Mouse (Mus musculus) ZHBTc4 (cell line): Measurements from ENCODE around the gene Foxk2.

ENCODE experiments used
- DNase-seq: peaks from one replicate; pipeline ENCODE4 v3.0.0-alpha.2; 2011; ENCODE audit warnings: low read depth, low spot score

Gene Foxk2

DNA sequence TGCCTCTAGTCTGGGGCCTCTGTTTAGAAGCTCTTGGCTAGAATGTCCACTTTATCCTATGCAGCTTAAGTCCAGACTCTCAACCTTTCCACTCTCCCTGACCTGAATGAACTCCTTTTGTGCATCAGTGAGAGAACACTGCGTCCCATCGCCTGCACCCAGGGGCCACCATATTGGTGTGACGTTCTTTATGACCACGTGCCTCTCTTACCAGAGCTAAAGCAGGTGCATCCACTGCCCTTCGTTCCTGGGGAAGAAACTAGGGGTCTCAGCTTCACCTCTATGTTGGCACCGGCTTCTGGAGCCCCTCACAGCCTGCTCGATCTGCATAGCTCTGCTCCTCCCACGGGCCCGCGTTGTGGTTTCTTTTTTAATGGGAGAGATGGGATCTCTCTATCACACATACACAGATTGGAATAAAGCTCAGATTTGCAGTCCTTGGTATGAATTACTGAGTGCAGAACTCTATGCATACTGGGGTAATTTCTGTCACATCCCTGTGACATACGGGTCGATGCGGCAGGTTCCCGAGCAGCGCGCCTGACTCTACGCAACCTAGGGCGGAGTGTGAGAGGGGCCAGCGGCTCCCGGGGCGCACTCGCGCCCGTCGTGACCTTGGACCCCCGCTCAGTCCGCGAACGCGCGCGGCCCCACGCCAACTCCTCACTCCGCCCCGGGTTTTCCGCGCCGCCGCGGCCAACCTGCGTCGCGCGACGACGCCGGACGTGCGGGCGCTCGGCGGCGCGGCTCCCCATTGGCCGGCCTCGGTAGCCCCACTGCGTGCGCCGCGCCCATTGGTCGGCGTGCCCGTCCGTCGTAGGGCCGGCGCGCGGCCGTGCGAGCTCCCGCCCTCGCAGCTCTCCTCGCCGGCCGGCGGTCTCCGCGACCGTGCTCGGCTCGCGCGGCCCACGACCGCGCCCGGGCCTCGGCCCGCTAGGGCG lies at the start of gene Foxk2:
Gene Foxk2 (plus strand): TSS at position 831 of the 941 bp plus-strand sequence.
- peak; percentile 94 for DNase-seq

DNA sequence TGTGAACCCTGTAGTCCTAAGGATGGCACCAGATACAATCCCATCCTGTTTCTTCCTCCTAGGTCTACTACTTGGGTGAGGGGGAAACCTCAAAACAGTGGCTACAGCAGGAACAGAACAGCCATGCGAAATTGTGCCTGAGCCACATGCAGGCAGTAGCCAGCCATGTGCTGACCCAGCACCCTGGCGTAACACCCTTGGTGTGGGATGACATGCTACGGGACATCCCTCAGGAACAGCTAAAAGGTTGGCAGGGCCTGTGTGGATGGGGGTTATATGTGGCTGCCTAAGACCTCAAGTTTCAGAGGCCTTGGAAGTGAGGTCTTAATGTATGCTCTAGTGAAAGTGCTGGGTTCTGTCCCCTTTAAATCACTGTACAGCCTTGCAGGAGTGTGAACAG lies 43.0 kb upstream of the Foxk2 start:
- DNase-seq, result no peak

DNA sequence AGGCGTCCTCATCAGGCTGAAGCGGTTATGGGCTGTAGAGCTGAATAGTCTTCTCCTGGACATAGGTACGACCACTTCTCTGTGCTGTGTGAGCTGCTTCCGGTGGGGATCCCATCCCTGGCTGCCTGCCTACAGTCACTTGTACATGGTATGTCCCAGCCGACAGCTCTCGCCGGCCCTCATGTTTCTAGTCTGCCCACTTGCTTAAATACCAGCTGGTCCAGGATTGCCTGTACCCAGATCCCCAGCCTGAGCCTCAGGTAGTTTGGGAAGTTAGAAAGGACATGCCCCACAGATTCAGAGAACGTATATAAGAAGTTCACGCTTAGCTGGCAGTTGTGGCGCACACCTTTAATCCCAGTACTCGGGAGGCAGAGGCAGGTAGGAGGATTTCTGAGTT lies 40.0 kb upstream of the Foxk2 start:
- DNase-seq, result no peak

DNA sequence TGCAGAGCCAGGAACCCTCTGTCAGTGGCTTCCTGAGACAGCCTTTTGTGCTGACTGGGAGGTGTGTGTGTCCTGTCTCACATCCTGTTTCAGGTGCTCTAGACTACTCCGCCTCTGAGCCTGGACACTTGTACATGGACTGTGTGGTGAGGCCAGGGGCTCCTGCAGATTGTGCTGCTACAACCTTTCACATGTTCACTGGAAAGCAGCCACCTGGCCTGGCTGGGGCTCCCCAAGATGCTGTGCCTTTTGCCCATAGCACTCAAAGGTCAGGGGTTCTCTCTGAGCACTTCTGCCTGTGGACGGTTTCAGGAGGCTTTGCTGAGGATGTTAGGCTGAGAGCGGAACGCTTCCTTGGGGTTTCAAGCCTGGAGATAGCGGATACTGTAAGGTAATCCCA lies 39.0 kb upstream of the Foxk2 start:
- no peak for DNase-seq

DNA sequence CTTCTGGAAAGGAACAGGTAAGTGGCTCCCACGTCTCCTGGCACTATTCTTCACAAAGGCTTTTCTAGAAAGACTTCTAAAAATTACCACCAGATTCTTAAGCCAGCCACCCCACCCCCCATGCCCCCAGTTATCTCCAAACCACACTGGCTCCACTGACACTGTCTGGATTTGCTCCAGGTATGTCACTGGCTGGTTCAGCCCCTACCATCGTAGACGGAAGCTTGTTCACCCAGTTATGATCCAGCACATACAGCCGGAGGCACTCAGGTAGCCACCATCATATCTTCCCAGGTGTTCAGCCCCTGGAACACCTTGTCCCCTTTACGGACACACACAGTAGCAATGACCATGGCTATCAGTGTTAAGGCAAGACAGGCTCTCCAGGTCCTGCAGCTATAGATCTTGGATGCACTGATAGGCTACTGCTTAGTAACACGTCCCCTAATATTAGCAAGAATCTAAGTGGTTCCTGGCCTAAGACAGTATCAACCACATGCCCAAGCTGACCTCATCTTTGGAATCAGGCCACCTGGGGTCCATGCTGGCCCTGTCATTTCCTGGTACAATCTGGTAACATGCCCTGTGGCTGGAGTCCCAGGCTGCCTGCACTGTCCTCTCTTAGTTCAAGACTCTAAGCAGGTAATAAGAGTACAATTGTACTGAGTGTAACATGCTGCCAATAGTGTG lies 38.3 kb upstream of the Foxk2 start:
- no peak for DNase-seq

DNA sequence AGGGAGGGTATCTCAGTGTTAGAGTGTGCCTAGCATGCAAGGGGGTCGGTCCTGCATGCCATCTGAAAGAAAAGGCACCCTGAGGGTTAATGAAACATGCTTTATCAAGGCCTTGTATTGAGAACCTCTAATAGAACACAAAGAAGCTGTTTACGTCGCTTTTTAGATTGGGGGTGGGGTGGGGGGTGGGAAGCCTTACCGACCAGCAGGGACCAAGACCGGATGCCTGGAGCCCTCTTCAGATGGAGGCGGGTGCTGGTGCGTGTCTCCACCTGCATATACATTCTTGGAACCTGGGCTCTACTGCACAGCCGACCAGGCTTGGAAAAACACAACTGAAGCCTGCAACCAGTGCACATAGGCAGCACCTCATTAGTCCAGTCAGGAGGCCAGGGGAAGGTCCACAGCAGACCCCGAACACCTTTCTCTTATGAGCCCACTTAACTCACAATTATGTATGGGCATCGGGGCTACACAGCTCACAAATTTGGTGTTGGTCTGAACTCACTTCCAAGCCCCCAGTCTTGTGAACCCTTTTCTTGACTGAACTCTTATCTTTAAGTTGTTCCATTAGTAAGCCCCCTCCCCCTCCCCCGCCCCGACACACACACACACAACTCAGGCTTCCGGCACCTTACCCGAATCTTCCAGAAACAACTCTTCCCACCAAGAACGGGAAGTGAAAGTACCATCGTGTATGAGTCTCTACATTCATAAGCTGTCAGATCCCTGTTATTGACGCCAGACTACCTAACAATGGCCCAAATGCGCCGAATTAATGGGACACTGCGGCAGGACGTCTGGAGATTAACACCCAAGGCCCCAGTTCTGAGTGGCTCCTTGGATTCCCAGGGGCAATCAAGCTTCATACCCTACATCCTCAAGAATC lies 31.4 kb upstream of the Foxk2 start:
- no peak for DNase-seq

DNA sequence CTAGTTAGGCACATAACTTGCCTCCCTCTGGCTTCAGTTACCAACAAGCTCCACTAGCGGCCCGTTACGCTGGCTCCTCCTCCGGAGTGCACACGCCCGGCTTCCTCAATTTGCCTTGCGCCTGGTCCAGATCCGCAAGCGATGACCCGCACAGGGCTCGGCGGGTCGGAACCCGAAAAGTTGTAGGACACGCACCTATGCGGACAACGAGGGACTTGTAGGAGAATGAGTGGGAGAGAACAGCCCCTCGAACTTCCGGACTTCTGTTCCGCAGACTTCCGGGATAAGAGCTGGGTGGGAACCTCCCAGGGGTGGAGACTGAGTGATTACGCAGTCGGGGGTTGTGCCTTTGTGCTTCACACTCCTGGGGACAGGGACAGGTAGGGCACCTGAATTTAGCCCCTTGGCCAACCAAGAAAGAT lies 30.8 kb upstream of the Foxk2 start, which contains the start of gene Cybc1:
Gene Cybc1 (minus strand): TSS at position 305 of the 422 bp plus-strand sequence.
- DNase-seq, result peak; percentile 90

DNA sequence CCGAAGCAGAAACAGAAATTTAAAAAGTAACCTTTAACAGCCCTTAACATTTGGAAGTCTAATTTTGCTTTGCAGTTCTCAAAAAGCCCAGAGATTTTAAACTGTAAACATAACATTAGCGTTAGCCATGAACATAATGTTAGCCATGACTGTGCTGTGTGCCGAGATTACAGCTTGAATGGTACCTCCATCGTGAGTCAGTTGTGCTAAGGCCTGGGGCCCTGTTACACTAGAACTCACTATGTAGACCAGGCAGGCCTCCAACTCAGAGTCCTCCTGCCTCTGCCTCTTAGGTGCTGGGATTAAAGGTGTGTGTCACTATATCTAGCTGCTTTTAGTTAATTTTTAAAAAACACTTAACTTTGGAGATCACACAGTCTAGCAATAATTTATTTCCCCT lies 28.6 kb upstream of the Foxk2 start:
- no peak for DNase-seq

DNA sequence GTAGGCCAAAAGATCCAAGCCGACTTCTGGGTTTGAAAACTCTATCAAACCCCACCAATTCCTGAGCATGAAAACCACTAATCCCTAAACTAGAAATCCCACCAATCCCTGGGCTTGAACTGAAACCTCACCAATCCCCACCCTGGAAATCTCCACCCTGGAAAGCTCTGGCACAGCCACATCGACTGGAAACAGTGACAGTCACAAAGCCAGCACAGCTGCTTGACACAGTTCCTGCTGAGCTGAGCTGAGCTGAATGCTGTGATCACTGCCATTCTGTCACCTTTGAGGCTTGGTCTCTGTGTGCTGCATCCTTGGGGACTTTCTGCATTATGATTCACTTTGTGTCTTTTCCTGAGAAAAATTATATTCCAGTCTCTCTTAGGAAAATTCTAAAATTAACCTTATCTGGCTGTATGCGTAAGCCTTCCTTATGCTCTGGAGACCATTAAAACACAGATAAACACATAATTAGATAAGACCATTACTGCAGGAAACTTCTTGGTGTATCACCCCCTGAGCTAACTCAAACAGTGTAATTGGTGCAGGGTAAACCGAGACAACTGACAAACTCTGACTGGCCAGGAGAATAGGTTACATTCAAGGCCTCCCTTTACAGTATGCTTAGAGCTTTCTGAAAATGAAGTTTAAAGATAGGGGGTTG lies 28.0 kb upstream of the Foxk2 start:
- DNase-seq, result no peak

DNA sequence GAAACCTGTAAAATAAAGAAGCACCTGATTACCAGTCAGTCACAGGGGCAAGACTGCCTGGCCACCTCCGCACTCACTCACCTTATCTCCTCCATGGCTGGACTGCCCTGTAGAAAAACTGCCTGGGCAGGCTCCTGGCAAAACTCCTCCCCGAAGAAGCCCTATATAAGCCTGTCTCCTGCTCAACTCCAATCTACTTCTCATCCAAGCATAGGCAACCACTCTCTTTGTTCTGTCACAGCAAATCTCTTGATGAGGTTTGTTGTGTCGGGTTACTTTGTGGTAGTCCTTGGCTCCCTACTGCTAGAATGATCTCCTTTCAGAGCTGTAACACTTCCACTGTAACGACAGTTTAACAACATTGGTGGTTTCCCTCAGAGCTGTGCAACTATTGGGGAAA lies 27.1 kb upstream of the Foxk2 start:
- DNase-seq, result no peak

DNA sequence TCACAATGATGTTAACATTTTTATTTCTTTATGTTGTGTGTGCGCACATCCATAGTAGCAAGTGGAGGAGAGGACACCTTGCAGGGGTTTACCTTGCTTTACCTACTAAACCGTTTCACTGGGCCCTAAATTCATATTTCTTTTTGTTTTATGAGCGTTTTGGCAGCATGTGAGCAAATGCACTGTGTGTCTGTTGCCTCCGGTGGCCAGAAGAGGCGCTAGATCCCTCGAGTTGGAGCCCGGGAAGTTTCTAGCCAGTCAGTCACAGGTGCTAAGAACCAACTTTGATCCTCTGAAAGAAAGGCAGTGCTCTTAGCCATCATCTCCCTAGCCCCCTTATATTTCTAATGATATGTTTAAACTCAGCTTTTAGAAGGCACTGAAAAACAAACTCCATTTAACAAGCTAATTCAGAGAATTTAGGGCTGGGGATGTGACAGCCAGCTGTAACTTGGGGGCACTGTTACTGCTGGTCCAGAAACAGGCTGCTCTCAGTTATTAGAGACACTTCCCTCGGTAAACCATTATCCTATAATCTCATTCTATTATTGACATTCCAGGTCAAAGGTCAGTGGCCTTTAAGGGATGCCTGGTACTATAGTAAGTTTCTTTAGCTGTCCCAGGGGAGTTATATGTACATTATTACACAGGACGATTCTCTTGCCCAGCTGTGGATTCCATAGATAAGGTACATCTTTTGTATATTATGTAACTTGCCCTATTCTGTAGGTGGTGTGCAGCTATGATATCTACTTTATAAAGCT lies 24.1 kb upstream of the Foxk2 start:
- peak; percentile 77 for DNase-seq

DNA sequence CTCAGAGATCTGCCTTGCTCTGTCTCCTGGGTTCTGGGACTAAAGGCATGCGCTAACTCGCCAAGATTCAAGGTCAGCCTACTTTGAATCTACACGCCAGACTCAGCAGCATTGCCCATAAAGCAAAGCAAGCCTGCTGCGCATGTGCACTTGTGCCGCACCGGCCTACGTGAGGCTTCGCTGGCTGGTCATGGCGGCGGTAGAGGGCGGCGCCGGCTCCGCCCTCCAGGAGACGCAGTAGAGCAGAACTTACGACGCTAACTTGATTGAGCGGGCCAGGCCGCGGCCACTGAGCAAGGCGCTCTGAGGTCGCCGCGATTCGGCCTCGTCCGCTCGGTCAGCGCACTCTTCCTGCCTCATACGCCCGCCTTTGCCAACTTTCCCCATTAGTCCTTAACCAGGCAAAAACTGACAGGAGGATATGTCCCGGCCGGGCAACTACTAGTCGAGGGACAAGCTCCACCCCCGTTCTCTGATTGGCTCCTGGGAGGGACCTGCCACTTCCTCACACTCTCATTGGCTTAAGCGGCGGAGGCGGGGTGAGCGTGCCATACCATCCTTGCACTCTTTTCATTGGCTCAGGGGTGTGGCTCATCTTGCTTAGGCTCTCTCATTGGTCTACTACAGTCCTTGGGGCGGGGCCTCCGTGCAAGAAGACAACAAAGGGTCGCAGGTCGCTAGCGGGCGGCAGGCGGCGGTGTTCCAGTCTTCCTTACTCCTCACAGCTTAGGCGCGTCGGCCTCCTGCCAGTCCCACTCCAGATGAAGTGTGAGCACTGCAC lies 23.0 kb upstream of the Foxk2 start, which contains the start of gene Narf:
Gene Narf (plus strand): TSS at position 690 of the 781 bp plus-strand sequence.
- peak; percentile 100 for DNase-seq

DNA sequence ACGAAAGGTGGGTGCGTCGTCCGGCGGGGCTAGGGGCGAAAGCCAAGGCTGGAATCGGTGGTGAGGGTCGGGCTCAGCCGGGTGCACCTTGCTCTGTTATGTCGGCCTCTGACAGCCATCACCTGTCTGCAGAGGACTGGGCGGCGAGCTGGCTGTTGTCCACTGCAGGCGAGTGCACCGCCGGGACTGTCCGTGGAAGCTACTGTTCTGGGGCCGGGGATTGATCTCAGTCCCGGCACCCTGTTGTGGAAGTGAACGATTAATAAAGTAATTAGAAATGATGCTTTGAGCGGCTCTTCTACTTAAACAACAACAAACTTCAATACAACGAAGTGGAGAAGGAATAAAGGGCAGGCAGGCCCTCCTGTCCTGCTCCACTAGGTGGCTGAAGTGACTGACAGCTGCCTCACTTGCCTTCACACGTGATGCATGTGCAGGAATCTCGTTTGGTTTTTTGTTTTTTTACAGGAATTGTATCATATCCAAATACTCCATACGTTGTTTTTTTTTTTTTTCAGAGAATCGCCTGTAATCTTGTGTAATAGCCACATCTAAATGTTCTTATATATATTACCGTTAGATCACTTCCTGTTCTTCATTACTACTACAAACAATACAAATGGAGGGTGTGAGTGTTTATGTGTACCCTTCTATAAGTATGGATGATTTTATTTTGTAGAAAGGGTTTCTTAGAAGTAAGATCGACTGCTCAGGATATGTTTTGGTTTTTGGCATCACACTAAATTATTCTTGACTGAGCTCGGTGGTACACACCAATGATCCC lies 22.3 kb upstream of the Foxk2 start:
- peak; percentile 52 for DNase-seq

DNA sequence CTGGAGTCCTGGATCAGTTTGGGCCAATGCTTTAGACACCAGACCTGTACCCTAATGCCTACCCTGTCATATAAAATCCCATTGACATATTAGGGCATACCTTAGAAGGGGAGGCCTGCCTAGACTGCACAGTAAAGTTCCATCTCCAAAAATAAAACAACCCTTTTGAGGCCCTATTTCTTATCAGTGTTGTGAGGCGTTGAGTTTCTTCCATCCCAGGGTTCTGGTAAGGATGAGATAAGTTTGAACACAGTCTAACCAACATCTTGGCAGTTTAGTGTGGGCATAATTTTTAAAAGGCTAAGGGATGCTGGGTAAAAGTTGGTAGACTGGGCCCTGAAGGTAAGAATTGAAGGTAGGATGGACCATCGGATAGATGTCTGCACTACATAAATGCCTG lies 20.1 kb upstream of the Foxk2 start:
- DNase-seq, result no peak

DNA sequence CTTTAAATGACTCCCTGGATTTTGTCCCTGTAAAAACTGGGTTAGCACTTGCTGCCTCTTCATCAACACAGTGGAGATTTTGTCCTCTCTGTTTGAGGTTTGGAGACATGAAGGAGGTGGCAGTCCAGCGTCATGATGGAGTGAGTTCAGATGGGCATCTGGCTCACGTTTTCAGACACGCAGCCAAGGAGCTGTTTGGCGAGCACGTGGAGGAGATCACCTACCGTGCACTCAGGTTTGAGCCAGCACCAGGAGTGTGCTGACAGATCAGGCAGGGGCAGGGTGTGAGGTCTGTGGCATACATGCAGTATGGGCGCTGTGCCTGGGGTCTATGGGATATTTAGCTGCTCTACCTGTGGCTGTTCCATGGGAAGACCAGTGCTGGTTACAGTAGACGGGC lies 9.6 kb upstream of the Foxk2 start:
- DNase-seq, result no peak

DNA sequence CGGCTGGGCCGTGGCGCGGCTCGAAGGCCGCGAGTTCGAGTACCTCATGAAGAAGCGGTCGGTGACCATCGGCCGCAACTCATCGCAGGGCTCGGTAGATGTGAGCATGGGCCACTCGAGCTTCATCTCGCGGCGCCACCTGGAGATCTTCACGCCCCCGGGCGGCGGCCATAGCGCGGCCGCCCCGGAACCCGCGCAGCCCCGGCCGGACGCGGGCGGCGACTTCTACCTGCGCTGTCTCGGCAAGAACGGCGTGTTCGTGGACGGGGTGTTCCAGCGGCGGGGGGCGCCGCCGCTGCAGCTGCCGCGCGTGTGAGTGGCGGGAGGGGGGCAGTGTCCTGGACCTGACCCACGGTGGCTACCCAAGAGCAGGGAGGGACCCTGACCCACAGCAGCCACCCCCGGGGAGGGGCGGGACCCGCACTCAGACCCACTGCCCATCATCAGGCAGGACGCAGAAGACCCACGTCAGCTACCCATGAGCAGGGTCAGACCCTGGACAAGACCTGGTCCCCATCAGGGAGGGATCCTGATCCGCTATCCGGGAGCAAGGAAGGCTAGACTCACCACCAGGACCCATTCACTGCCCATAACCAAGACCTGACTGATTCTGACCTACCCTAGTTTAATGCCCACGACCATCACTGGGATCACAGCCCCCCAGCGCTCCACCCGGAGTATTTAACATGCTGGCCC lies 569 bp downstream of the Foxk2 start:
- DNase-seq, result peak; percentile 32

DNA sequence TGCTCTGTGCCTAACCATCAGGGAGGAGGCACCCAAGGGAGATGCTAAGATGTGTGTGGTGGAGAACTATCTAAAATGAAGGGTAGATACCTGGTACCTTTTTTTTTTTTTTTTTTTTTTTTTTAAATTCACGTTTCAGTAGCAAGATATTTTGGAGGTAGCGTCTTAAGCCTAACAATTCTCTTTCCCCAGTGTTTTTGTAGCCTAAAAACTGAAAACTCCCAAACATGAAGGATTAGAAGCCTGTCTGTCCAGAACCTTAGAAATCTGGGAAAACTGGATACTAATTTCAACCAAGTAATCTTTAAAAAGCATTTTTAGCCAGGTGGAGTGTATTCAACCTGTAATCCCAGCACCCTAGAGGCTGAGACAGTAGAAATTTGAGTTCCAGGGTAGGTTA lies 1.3 kb downstream of the Foxk2 start:
- DNase-seq, result no peak

DNA sequence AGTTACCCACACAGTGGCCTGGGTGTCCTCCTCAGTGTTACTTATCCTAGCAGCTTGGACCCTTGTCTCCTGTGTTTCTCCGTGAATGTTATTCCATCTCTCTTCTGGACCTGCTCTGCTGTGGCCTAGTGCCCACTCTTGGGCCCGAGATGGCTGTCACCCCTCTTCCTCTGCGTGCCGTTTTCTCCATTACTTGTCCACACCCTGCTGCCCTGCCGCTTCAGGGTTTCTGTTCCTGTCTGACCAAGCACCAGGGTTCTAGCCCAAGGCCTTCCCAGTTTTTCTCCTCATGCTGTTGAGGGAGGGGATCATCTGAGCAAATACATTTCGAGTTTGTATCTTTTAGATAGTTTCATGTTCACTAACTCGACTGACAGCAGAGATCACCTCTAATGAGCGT lies 17.7 kb downstream of the Foxk2 start:
- no peak for DNase-seq
